Comparison of ENCODE assay signal across 25 mouse cellular contexts in the genomic region with DNA sequence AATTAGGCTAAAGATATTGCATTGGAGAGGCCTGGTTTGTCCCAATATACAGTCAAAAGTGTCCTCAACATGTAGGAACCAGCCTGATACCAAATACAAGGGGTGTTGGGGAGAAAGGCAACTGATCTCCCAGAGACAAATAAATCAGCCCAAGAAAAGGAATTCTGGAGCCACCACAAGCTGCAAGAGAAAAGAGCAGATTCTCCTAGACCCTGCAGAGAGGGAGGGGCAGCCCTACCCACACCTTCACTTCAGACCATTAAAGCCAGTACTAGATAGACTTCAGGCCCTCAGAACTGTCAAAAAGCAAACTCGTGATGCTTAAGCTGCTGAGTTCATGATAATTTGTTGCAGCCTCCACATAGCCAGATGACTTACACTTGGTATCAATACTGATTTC.
A peak's percentile ranks its signal among the peaks of the same experiment; 100 is the strongest.
DNase-seq lines count a peak whose midpoint lies in the region; ATAC-seq and TF ChIP-seq lines count a peak whose summit lies in the region.
"Had no signal": no experiment of that assay in that cellular context is flagged by ENCODE, and none has a peak within 500 bp of the region (broad histone marks: within the 10 kb centered on the region; RNA-seq: fewer than 3 reads in every experiment).

No protein-coding gene starts in this region.

- WGBS in kidney, embryonic 15.5 days = 31% methylated on average over 1 of the region's 1 CpGs
- WGBS in lung, postnatal 0 days = 63% methylated on average over 1 of the region's 1 CpGs
- 23% methylated on average over 1 of the region's 1 CpGs for WGBS in limb, embryonic 11.5 days
- WGBS in midbrain, postnatal 0 days = 83% methylated on average over 1 of the region's 1 CpGs

- H3K4me3 ChIP-seq in kidney, embryonic 15.5 days (replicated peaks) = no peak overlapping the region
- H3K4me3 ChIP-seq in lung, postnatal 0 days (ENCODE audit: low read depth, low read length) = no peak overlapping the region
- no peak overlapping the region for H3K4me3 ChIP-seq in limb, embryonic 11.5 days (ENCODE audit: low read depth, low read length)
- H3K4me3 ChIP-seq in midbrain, postnatal 0 days (ENCODE audit: low read depth, low read length) = no peak overlapping the region
- H3K4me3 ChIP-seq: embryonic facial prominence, embryonic 13.5 days; erythroblast, embryonic 14.5 days; heart, embryonic 10.5 days; heart, embryonic 15.5 days; hindbrain, embryonic 12.5 days; midbrain, embryonic 10.5 days; midbrain, embryonic 15.5 days; neural tube, embryonic 13.5 days had no signal

- 0 out of 2 replicates have a peak overlapping the region, but pooled peaks have one; percentile 32 for H3K27ac ChIP-seq in kidney, embryonic 15.5 days
- H3K27ac ChIP-seq in lung, postnatal 0 days (ENCODE audit: low read length) = 0 out of 2 replicates have a peak overlapping the region, but pooled peaks have one; percentile 4
- no peak overlapping the region for H3K27ac ChIP-seq in limb, embryonic 11.5 days (replicated peaks; ENCODE audit: low read depth, low read length)
- no peak overlapping the region for H3K27ac ChIP-seq in midbrain, postnatal 0 days (ENCODE audit: low read depth, low read length)
- H3K27ac ChIP-seq: embryonic facial prominence, embryonic 13.5 days; heart, embryonic 10.5 days; heart, embryonic 15.5 days; hindbrain, embryonic 12.5 days; hindbrain, postnatal 0 days; midbrain, embryonic 10.5 days; midbrain, embryonic 15.5 days; neural tube, embryonic 13.5 days had no signal

- no peaks in the 10 kb centered on the region for H3K36me3 ChIP-seq in kidney, embryonic 15.5 days
- no peaks in the 10 kb centered on the region for H3K36me3 ChIP-seq in lung, postnatal 0 days (ENCODE audit: insufficient read depth, low read length)
- no peaks in the 10 kb centered on the region for H3K36me3 ChIP-seq in limb, embryonic 11.5 days (ENCODE audit: control insufficient read depth, insufficient read depth, low read length)
- no peaks in the 10 kb centered on the region for H3K36me3 ChIP-seq in midbrain, postnatal 0 days (ENCODE audit: insufficient read depth, low read length)
- H3K36me3 ChIP-seq: embryonic facial prominence, embryonic 13.5 days; heart, embryonic 10.5 days; heart, embryonic 15.5 days; hindbrain, embryonic 12.5 days; midbrain, embryonic 10.5 days; midbrain, embryonic 15.5 days; neural tube, embryonic 13.5 days had no signal

- no peaks in the 10 kb centered on the region for H3K9me3 ChIP-seq in kidney, embryonic 15.5 days (replicated peaks)
- no peaks in the 10 kb centered on the region for H3K9me3 ChIP-seq in lung, postnatal 0 days (ENCODE audit: low read length)
- no peaks in the 10 kb centered on the region for H3K9me3 ChIP-seq in limb, embryonic 11.5 days (ENCODE audit: control insufficient read depth, low read length)
- no peaks in the 10 kb centered on the region for H3K9me3 ChIP-seq in midbrain, postnatal 0 days (ENCODE audit: low read length)
- H3K9me3 ChIP-seq: embryonic facial prominence, embryonic 13.5 days; heart, embryonic 10.5 days; heart, embryonic 15.5 days; hindbrain, embryonic 12.5 days; midbrain, embryonic 10.5 days; midbrain, embryonic 15.5 days; neural tube, embryonic 13.5 days had no signal

- no peak for DNase-seq in kidney, adult 9 months
- no peak for DNase-seq in lung, postnatal 0 days (ENCODE audit: low spot score)
- no peak for DNase-seq in lung, postnatal 4 days
- DNase-seq in limb, embryonic 11.5 days (ENCODE audit: low spot score) = no peak
- no peak for DNase-seq in thymus, postnatal 4 days
- no peak for DNase-seq in midbrain, postnatal 0 days (ENCODE audit: low spot score)
- DNase-seq: B cell, adult 2 months; cerebellum, adult 9-11 months; gastrocnemius, postnatal 10 days; heart, postnatal 36 days; kidney, postnatal 10 days; lung, postnatal 14 days; right cerebral cortex, postnatal 4 days; thymus, adult 2 months; thymus, postnatal 36 days had no signal

- no peak for ATAC-seq in kidney, embryonic 15.5 days (replicated peaks; ENCODE audit: low FRiP score)
- ATAC-seq in lung, postnatal 0 days = no peak
- ATAC-seq in limb, embryonic 11.5 days (ENCODE audit: insufficient number of reproducible peaks, low FRiP score, low TSS enrichment, low read depth) = peak; percentile 46; the same call in 1 of the 2 replicates
- ATAC-seq in midbrain, postnatal 0 days (ENCODE audit: low FRiP score) = no peak
- ATAC-seq: hindbrain, postnatal 0 days; midbrain, embryonic 15.5 days had no signal

- no peak for TF ChIP-seq CTCF in lung, postnatal 0 days (IDR thresholded peaks at IDR 0.05)
- no peak for TF ChIP-seq CTCF in midbrain, postnatal 0 days (IDR thresholded peaks at IDR 0.05)

- no peaks in the 10 kb centered on the region for H3K27me3 ChIP-seq in kidney, embryonic 15.5 days
- H3K27me3 ChIP-seq in lung, postnatal 0 days (replicated peaks; ENCODE audit: insufficient read depth, low read length) = no peaks in the 10 kb centered on the region
- no peaks in the 10 kb centered on the region for H3K27me3 ChIP-seq in limb, embryonic 11.5 days (ENCODE audit: control insufficient read depth, insufficient read depth, low read length)
- H3K27me3 ChIP-seq in midbrain, postnatal 0 days (ENCODE audit: insufficient read depth, low read length) = no peaks in the 10 kb centered on the region
- H3K27me3 ChIP-seq: embryonic facial prominence, embryonic 13.5 days; heart, embryonic 15.5 days; hindbrain, embryonic 12.5 days; midbrain, embryonic 15.5 days; neural tube, embryonic 13.5 days had no signal

- no peak overlapping the region for H3K9ac ChIP-seq in kidney, embryonic 15.5 days
- no peak overlapping the region for H3K9ac ChIP-seq in lung, postnatal 0 days (replicated peaks; ENCODE audit: low read depth)
- H3K9ac ChIP-seq in limb, embryonic 11.5 days (ENCODE audit: low read length) = no peak overlapping the region
- no peak overlapping the region for H3K9ac ChIP-seq in midbrain, postnatal 0 days (replicated peaks; ENCODE audit: low read length, poor library complexity, severe bottlenecking)
- H3K9ac ChIP-seq: embryonic facial prominence, embryonic 13.5 days; heart, embryonic 15.5 days; hindbrain, embryonic 12.5 days; midbrain, embryonic 15.5 days; neural tube, embryonic 13.5 days had no signal

- H3K4me1 ChIP-seq in kidney, embryonic 15.5 days = peaks cover 48% of the 10 kb centered on the region
- no peaks in the 10 kb centered on the region; the same call in 1 of the 2 replicates for H3K4me1 ChIP-seq in lung, postnatal 0 days (ENCODE audit: insufficient read depth, low read depth, low read length)
- peaks cover 27% of the 10 kb centered on the region for H3K4me1 ChIP-seq in limb, embryonic 11.5 days (ENCODE audit: control insufficient read depth, insufficient read depth, low read length)
- 0 out of 2 replicates have a peak, but pooled peaks cover under 1% of the 10 kb centered on the region for H3K4me1 ChIP-seq in midbrain, postnatal 0 days (ENCODE audit: insufficient read depth, low read length)

- H3K4me2 ChIP-seq in kidney, embryonic 15.5 days = no peak overlapping the region
- no peak overlapping the region for H3K4me2 ChIP-seq in lung, postnatal 0 days (replicated peaks; ENCODE audit: low read depth, low read length)
- H3K4me2 ChIP-seq in limb, embryonic 11.5 days (ENCODE audit: low read depth, severe bottlenecking) = no peak overlapping the region
- no peak overlapping the region for H3K4me2 ChIP-seq in midbrain, postnatal 0 days (ENCODE audit: low read depth, low read length, poor library complexity, severe bottlenecking)
- H3K4me2 ChIP-seq: embryonic facial prominence, embryonic 13.5 days; heart, embryonic 15.5 days; hindbrain, embryonic 12.5 days; midbrain, embryonic 15.5 days; neural tube, embryonic 13.5 days had no signal

- no peak for TF ChIP-seq EP300 in lung, postnatal 0 days (IDR thresholded peaks at IDR 0.05)

Comparison
In these comparisons a context has a peak if more than half of its experiments do, and no peak if none do; other contexts are left out.
1. H3K27ac ChIP-seq: peak in kidney, embryonic 15.5 days (single experiment) and lung, postnatal 0 days (single experiment); none in limb, embryonic 11.5 days (single experiment) and midbrain, postnatal 0 days (single experiment).